Mouse (Mus musculus) olfactory bulb, adult 2 months (tissue): ENCODE data around the gene Gpr171. TPM values are rescaled to one million over a fixed set of nuclear protein-coding genes. Genes with fewer than 3 reads are reported as not detected.
"Not testable (repeated sequence)": the region's sequence is repeated elsewhere in the genome, so short reads cannot be mapped to it uniquely, and the experiment has no call there.

Source experiments
- H3K27ac ChIP-seq: fragments of 200-500 bp; 2 replicates; pipeline ENCODE4 v1.5.1; 2012; ENCODE audit warnings: low read depth, low read length; ENCODE audit not compliant: insufficient read depth
- H3K4me1 ChIP-seq: fragments of 200-500 bp; 2 replicates; pipeline ENCODE4 v1.6.1; 2012; ENCODE audit warnings: low read length; ENCODE audit not compliant: control insufficient read depth, insufficient read depth
- H3K4me3 ChIP-seq: fragments of 200-500 bp; 2 replicates; pipeline ENCODE4 v1.5.1; 2012; ENCODE audit warnings: mild to moderate bottlenecking, low read depth, low read length, moderate library complexity; ENCODE audit not compliant: insufficient read depth
- CTCF ChIP-seq: fragments of 200-500 bp; IDR thresholded peaks from 2 replicates; pipeline ENCODE4 v1.5.1; 2012; ENCODE audit warnings: low read depth, mild to moderate bottlenecking, low read length, moderate library complexity; ENCODE audit not compliant: insufficient read depth
- POLR2A ChIP-seq: fragments of 200-500 bp; IDR thresholded peaks from 2 replicates; pipeline ENCODE4 v1.6.1; 2012; ENCODE audit warnings: mild to moderate bottlenecking, low read depth, low read length, moderate library complexity; ENCODE audit not compliant: insufficient read depth
- WGBS: fragments of 180-500 bp; shearing (Covaris S2); methylation state at CpG from one replicate; pipeline ENCODE4 v1.1.7; 2018; 5-methylcytosine and 5-hydroxymethylcytosine counted together
- polyA plus RNA-seq: library from polyadenylated mRNA; stranded (reverse); fragments of >200 nt; gene quantifications from 2 replicates; pipeline ENCODE4 v1.2.4, GENCODE M21; 2012; ENCODE audit warnings: low replicate concordance; ENCODE audit not compliant: missing spikeins, insufficient read depth, insufficient read length

The Gpr171 gene
- polyA plus RNA-seq, 1 experiment: not detected

DNA sequence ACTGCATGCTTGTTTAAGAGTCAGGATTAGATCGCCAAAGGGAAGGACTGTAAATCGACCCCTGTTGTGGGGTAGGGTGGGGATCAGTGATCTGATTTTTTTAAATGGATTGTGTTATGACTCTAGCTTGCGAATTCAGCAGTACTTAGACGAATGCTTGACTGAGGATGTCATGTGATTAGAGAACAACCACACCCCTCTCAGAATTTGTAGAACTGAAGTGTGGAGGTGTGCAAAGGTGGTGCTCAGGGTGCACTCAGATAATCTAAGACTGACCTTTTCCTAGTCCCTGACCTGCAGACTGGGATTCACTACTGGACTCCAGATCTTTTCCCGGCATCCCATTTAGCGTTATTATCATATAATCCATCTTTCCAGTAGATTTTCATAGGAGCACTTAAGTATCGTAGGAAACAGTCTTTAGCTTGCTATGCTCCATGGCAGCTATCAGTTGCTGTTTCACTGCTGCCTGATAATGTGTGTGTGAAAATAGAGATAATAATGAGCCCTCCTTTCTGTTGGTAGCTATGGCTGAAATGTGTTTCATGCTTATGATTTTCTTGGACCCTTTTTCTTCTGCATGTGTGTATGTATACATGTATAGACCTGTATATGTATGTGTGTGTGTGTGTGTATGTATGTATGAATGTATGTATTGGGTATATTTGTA, 20.3 kb upstream of the Gpr171 start:
- TF ChIP-seq CTCF: no peak
- no peak for TF ChIP-seq POLR2A
- 76% methylated on average over 7 of the region's 7 CpGs for WGBS
- Histone ChIP-seq H3K4me3 (no peak overlapping the region), H3K27ac (no peak overlapping the region), H3K4me1 (peaks cover 4% of the 10 kb centered on the region)

DNA sequence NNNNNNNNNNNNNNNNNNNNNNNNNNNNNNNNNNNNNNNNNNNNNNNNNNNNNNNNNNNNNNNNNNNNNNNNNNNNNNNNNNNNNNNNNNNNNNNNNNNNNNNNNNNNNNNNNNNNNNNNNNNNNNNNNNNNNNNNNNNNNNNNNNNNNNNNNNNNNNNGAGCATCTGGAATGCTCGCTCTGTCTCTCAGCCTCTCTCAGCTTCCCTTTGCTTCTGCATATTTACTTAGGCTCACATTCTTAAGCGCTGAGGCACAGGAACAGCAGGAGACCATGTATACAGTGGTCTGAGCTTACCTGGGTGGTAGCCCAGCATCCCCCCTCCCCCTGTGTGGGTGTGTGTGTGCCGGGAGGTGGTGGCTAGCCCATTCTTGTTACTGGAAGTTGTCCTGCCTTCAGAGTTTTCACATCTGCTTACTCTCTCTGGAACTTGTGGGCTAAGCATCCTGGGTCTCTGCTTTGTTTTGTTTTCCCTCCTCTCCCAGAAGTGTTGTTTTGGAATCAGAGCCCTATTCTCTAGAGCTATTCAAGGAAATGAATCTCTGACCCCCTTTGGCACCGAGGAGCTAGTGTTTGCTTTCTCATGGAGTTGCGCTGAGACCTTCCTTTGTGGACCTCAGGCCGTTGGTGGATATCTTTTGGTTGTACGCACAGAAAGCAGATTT, 19.6 kb upstream of the Gpr171 start:
- no peak overlapping the region for H3K4me3 ChIP-seq
- no peak overlapping the region for H3K27ac ChIP-seq
- TF ChIP-seq POLR2A (no peak), CTCF (no peak)
- WGBS: 47% methylated on average over 7 of the region's 7 CpGs
- peaks cover 4% of the 10 kb centered on the region for H3K4me1 ChIP-seq

DNA sequence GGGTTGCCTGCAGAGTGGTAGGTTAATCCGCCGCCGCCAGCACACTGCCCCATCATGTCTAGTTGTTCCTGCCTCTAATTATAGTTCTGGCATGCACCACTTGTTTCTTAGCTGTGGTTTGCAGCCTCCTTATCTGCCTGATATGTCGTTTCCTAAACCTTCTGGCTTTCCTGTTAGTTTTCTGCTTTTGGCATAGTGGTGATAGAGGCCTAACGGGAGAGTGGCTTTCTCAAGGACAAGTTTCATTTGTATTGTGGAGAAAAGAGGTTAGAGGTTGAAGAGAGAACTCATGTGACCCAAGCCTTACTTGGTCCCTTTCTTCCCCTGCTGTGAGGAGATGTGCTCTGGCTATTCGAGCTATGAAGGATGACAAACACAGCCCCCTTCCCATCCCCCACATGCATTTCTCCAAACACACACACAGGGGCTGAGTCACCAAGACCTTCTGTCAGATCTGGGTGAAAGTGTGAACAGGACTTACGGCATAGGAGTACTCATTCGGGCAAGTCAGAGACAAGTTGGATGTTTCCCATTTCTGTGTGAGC, 12.4 kb upstream of the Gpr171 start:
- no peak for TF ChIP-seq POLR2A
- no peak for TF ChIP-seq CTCF
- Histone ChIP-seq H3K4me3 (no peak overlapping the region), H3K27ac (no peak overlapping the region), H3K4me1 (peaks cover 2% of the 10 kb centered on the region; the same call in 1 of the 2 replicates)
- WGBS: 48% methylated on average over 8 of the region's 8 CpGs

DNA sequence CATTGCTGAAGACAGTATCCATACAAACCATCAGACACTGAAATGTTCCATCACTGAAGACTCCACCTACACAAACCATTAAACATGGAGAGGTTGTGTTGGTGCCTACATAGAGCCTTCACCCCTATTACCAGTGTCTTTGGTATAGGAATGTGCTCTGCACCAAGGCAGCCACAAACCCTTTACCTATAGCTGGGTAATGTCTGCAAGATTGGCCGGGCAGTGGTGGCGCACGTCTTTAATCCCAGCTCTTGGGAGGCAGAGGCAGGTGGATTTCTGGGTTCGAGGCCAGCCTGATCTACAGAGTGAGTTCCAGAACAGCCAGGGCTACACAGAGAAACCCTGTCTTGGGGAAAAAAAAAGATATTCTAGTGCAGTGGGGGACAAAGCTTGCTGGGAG, 11.7 kb upstream of the Gpr171 start:
- WGBS: 98% methylated on average over 4 of the region's 4 CpGs
- H3K4me3 ChIP-seq: not testable (repeated sequence)

DNA sequence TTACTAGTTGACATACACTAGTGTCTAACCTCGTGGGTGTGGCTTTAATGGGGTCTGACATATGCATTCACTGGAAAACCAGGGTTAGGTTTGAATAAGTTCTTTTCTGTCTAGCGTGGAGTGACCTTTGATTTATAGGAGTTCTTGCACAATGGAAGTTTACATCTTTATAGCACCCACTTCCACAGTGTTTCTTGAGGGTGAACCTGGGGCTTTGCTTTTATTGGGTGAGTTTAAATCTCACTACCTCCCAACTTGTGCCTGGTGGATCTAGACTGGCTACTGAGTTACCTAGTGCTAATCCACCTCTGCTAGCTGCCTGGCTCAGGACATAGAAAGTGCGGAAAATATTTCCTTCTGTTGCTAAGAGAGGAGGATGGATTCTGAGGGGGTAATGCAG, 10.3 kb upstream of the Gpr171 start:
- Histone ChIP-seq H3K27ac (no peak overlapping the region), H3K4me1 (peaks cover 2% of the 10 kb centered on the region; the same call in 1 of the 2 replicates), H3K4me3 (no peak overlapping the region)
- 91% methylated on average over 3 of the region's 3 CpGs for WGBS
- TF ChIP-seq POLR2A: no peak
- TF ChIP-seq CTCF: no peak

More for the DNA sequence above, 11.7 kb upstream of the Gpr171 start:
- H3K4me1 ChIP-seq, H3K27ac ChIP-seq: not testable (repeated sequence)

DNA sequence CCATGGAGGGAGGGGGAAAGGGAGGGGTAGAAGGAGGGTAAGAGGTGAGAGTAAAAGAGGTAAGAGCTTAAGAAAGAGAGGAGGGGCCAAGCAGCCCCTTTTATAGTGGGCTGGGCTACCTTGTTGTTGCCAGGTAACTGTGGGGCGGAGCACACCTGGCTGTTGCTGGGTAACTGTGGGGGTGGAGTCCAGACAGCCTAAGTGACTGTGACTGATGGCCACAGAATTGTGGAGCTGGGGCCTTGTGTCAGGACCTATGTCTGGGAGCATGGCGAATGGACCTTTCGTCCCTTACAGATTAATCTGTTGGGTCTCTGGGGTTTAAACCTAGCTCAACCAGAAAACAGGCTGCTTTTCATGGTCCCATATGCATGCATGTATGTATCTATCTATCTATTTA, 8.2 kb upstream of the Gpr171 start:
- 95% methylated on average over 3 of the region's 3 CpGs for WGBS
- not testable (repeated sequence) for H3K4me3 ChIP-seq, H3K4me1 ChIP-seq, H3K27ac ChIP-seq

DNA sequence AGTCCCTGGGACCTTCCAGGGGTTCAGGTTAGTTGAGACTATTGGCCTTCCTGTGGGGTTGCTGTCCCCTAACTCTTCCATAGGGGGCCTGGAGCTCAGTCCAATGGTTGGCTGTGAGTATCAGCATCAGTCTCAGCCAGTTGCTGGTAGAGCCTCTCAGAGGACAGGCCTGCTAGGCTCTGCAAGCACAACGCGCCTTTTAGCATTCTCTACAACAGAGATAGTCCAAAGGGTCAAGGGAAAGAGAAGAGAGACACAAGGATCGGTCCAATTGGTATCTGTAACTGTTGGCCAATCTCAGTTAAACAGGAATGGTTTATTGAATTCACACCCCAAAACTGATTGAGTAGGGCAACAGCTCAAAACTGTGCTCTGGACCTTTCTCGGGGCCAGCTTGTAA, 5.8 kb upstream of the Gpr171 start:
- Histone ChIP-seq H3K4me1 (no peaks in the 10 kb centered on the region), H3K4me3 (no peak overlapping the region), H3K27ac (no peak overlapping the region)
- no peak for TF ChIP-seq POLR2A
- TF ChIP-seq CTCF: no peak
- 97% methylated on average over 4 of the region's 4 CpGs for WGBS

DNA sequence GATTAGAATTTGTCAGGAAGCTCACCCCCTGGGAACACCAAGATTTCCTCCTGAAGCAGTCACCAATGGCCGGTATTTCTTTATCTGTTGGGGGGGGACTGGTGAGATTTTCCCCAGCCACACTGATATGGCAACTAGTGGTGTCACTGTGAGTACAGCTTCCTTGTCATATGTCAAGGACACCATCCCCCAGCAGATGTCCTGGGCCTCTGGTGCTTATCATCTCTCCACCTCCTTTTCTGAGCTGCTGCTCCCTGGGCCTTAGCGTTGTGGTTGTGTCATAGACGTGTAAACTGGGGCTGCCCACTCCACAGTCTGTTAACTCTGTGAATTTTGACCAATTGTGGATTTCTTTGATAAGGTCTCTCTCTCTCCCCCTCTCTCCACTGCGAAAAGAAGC, 2.8 kb upstream of the Gpr171 start:
- TF ChIP-seq CTCF (no peak), POLR2A (no peak)
- WGBS: 89% methylated on average over 4 of the region's 4 CpGs
- H3K27ac ChIP-seq: no peak overlapping the region
- H3K4me3 ChIP-seq: no peak overlapping the region
- H3K4me1 ChIP-seq: no peaks in the 10 kb centered on the region

DNA sequence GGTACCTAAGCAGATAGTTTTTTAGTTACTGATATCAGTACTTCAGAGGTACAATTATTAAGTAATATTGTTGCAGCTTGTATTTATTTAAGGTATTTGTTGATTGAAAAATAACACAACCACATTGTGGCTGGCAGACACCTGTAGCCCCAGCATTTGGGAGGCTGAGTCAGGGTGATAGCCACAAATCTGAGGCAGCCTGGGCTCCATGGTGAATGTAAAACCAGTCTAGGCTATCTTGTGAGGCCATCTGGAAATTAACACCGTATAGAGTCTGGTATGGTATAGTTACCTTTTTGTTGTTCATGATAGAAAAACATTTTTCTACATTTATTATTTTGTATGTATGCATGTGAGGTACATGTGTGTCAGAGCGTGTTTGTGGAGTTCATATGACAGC, 525 bp upstream of the Gpr171 start:
- Histone ChIP-seq H3K4me3 (no peak overlapping the region), H3K27ac (no peak overlapping the region), H3K4me1 (no peaks in the 10 kb centered on the region)
- WGBS: 97% methylated on average over 2 of the region's 2 CpGs
- TF ChIP-seq CTCF: no peak
- TF ChIP-seq POLR2A: no peak

DNA sequence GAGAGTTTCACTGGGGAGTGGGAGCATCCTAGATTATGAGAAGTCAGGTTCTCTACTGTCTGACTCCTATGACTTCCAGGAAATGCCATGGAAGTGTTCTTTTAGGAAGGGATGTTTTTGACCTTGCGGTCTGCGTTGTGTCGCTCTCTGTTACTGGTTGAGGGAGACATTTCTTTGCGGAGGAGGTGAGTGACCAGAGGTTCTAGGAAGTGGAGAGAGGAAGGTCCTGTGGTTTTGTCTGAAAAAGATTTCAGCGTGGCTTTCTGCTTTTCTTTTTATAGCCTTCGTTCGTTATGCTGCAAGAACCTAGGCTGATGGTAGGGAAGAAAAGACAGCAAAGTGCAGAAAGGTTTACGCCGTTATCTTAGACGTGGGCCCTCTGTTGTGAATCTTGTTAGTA, 3.1 kb downstream of the Gpr171 start:
- Histone ChIP-seq H3K4me3 (no peak overlapping the region), H3K4me1 (peaks cover 3% of the 10 kb centered on the region; the same call in 1 of the 2 replicates), H3K27ac (no peak overlapping the region)
- TF ChIP-seq CTCF (no peak), POLR2A (no peak)
- WGBS: 87% methylated on average over 10 of the region's 10 CpGs
